Mouse (Mus musculus) R1 (cell line): ENCODE measurements at regions not wholly inside any gene's neighbourhood (a gene's known extent, or its start where the extent isn't known, plus 50 kb on each side); places are given as distances from the start of the nearest gene placed in this dataset.
A peak's percentile ranks its signal among the peaks of the same experiment; 100 is the strongest.

Experiments
- DNase-seq: peaks from one replicate; pipeline ENCODE4 v3.0.0-alpha.2; 2018; ENCODE audit warnings: low read depth, low spot score

DNA sequence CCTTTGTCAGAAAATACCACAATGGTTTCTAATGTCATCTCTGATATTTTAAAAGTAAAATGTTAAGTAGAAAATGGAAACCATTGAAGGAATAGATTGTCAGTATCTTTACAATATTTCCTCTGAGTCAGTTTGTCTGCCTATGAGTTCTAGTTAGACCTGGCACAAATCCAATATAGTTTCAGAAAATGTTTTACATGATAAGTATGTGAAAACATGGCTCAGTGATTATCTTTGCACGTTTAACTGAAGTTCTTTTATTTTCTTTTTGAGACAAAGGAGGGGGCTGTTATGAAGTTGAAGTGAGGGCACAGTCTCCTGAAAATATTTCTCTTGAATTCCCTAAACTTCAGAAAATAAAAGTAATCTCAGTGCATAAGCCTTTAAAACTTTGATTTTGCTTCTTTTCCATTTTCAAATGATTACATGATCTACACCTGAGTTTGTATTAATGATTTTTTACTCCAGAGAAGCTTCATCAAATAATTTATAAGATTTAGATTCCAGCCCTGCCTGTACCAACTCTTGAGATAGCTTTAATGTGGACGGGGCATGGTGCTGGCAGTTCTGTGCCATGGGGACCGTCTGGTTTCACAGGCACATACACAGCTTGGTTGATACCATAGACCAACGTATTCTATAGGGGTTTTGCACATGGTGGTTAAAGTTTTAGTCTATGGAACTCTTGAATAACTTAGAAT is 336.5 kb downstream of the Pdha2 start:
- no peak for DNase-seq

DNA sequence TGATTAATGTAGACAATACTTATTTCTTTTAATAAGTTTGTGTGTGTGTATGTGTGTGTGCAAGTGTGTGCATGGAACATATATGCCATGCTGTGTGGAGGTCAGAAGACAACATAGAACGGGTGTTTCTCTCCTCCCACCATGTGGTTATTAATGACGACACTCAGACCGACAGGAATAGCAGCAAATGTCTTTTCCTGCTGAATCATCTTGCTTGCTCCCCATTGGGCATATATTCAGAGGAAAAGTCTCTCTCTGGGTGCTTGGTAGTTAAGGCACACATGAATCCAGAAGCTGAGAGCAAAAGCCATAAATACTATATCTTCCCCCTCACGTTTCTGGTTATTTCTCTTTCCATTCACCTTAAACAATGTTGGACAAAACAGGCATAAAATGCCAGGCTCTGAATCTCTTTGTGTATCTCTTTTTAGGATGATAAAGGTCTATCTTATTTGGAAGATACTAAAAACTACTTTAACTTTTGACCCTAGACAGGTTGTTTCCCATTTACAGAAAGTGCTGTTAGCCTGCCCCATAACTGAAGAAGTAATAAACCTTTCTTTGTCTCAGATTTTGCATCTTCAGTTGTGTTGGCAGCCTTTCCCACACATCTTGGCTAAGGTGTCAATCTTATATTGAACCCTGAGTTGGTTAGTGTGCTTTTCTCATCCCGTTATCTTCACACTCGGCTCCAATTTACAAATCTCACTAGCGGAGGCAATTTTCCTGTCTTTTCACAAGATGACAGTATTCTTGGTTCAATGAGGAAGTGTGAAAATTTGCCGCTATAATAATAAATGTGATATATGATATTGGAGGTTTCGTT is 337.9 kb downstream of the Pdha2 start:
- DNase-seq, result no peak

GRCm38 (mm10) chr3:140872511-140872910 is 339.6 kb downstream of the Pdha2 start:
- no peak for DNase-seq

- DNase-seq, result no peak
Observed at GRCm38 (mm10) chr3:140871261-140871660, 340.9 kb downstream of the Pdha2 start.

DNA sequence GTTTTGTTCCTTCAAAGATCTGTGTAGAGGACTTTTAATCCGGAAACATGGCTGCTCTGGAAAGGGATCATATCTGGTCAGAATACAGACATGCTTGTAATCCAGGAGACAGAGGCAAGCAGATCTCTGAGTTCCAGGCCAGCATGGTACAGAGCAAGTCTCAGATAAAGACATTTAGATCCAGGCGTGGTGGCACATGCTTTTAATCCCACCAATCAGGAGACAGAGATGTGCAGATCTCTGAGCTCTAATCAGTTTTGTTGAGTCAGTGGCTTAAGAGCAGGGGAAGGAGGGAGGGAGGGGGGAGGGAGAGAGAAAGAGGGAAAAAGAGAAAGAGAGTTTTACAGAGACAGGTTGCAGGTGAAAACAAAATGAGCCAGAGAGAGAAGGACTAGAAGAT is 372.0 kb downstream of the Pdha2 start:
- DNase-seq, result no peak

DNA sequence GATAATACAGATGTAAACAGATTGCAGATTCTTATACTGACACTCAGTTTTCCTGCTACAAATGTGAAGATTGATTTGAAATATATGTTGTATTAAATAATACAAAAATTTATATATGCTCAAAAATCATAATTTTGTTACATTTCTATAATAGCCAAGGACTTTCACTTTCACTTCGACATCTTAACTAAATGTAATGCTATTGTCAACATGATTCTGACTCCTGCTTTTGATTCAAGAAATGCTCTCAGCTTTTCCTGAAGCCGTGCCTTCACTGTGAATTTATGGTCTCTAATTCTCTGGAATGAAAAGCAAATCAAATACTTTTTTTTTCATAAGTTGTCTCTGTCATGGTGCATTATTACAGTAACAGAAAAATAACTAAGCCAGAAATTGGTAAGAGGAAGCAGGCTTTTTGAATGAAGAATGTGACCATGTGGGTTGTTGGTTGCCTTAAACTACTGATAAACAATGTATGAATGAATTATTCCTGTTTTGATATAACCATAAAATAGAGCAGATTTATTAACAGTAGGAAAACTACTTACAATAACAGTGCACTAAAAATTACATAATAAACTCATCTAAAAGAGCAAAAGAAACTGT is 374.1 kb downstream of the Pdha2 start:
- no peak for DNase-seq

DNA sequence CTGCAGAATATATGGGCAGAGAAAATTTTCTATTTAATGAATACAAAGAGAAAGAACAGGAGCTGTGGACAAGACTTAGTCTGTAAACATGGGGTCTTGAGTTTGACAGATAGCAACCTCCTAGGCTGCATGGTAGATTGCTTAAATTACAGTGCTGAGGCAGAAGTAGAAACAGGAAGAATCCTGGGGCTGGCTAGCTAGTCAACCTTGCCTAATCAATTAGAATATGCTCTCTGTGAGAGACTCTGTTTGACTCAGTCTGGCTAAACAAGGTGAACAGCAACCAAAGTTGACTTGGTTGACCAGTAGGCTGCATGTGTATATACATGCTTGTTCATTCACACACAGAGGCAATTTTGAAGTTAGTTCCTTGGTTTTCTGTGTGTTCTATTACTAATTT is 390.9 kb downstream of the Pdha2 start:
- no peak for DNase-seq

- DNase-seq, result no peak
Observed at GRCm38 (mm10) chr3:140805586-140805985, 406.6 kb downstream of the Pdha2 start.

- no peak for DNase-seq
Observed at GRCm38 (mm10) chr3:140792943-140793342, 419.2 kb downstream of the Pdha2 start.

- no peak for DNase-seq
Observed at GRCm38 (mm10) chr3:140785700-140786099, 426.5 kb downstream of the Pdha2 start.

DNA sequence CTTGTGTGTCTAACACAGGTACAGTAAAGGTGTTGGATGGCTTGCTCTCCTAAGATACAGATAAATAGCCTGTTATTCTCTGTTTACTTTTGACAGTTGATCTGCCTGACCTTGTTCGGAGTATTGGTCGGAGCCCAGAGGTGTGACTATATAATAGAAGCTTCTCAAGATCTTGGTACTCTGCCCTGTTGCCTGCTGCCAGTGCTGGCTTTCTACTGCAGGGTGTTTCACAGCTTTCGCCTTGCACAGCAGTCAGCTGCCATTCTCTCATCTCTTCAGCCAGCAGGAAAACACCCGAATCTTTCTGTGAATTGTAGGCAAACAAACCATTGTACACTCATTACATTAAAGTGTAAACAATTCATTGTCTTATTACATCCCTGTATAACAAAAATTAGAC is 452.1 kb downstream of the Pdha2 start:
- no peak for DNase-seq

GRCm38 (mm10) chr3:140744501-140744900 is 467.7 kb downstream of the Pdha2 start:
- DNase-seq, result no peak

GRCm38 (mm10) chr3:140740430-140740829 is 471.7 kb downstream of the Pdha2 start:
- no peak for DNase-seq

- DNase-seq, result no peak
Observed at GRCm38 (mm10) chr3:140738654-140739369, 473.3 kb downstream of the Pdha2 start.

GRCm38 (mm10) chr3:140716896-140717295 is 495.3 kb downstream of the Pdha2 start:
- DNase-seq, result peak; percentile 80

DNA sequence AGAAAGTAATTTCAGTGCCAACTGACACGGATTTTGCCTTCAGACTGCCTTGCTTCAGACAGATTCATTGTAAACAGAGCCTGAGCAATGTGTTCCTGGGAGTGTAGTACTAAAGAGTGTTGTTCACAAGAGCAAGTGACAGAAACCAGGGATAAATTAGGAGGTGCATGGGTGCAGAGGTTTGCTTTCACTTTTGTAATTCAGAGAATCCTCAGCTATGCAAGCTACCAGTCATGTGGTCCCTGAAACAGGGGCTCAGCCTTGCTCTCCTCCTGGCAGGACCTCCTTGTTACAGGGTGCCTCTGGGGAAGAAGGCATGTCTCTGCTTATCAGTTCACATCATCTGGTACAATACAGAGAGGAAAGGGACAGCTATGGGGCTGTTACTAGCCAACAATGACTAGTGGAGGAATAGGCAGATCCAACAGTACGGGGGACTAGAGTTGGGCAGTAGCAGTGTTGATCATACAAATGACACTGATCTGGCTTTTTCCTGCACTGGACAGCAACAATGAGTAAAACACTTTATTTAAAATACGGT is 504.5 kb downstream of the Pdha2 start:
- no peak for DNase-seq

- DNase-seq, result no peak
Observed at GRCm38 (mm10) chr3:140706725-140707124, 505.4 kb downstream of the Pdha2 start.

DNA sequence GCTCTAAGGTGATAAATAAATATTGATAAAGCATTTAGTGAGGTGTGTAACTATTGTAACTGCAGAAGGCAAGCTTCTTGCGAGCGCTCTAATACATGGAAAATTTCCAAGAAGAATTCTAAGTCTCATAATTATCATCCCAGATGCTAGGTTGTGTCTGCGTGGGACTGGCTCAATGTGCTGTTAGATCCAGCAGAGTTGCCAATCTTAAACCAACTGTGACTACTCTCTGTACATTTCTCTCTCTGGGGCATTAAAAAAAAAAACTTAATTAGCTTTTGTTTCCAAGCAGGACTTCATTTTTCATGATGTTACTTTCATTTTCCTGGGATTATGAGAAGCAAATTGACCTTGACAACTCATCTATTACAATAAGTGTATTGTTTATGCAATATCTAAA is 506.6 kb downstream of the Pdha2 start:
- DNase-seq, result no peak

DNA sequence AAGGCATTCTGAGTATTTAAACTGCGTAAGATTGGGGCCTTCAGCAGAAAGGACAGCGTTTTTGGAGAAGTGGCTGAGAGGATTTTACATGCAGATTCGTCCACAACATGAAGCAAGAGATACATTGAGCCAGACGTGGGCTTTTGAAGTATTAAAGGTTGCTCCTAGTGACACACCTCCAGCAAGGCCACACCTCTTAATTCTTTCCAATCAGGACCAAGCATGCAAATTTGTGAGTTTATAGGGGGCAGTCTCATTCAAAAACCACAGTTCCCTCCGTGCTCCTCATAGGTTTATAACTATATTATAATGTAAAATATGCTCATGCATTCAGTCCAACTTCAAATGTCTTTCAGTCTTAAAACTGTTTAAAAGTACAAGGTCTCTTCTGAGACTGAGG is 509.2 kb downstream of the Pdha2 start:
- DNase-seq, result peak; percentile 14

DNA sequence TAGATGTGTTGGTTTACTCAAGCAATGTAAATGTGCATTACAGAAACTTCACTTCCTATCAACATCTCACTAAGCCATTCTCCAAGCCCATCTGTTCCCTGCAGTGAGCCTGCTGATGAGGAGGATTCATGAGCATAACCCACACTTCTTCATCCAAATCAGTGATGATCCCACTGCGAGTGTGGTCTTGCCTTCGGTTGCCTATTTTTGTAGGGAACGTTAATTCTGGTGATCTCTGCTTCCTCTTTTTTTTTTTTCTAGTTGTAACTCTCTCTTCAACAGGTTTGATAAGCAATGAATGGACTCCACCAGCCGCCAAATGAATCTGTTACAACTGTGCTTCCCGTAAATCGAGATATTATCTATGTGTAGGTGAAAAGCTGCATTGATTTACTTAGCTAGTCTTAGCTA is 509.9 kb downstream of the Pdha2 start:
- DNase-seq, result no peak

DNA sequence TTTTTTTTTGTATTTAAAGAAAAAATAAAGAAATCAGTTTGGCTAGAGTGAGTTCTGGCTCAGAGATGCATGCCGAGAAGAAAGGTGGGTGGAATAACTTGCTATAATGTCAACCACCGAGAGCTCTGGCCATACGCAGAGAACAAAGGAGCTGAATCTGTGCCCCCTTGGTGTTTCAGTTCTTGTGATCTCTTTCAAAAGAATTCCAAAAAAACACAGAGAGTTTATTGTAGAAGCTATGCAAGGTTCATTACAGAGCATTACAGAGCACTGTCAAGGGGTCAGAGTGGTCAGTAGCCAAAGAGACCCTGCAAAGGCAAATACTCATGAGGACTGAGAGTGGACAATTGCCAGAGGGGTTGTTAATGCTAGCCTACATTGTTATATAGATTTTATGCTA is 514.9 kb downstream of the Pdha2 start:
- DNase-seq, result no peak

DNA sequence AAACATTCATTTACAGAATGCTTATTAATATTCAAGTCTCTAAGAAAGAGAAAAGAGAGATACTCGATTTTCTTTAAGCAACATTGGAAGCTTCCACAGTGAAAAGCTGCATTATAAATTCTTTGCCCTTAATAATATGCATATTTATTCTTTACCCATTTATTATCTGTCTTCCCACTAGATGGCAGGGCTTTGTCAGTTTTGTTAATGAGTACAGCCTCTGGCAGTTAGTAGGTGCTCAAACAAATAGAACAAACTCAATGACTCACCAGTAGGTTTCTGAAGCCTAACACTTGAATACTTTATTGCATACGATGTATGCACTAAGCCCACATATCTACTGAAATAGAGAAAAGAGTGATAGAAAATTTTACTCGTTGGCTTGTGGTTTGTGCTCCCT is 529.4 kb downstream of the Pdha2 start:
- DNase-seq, result no peak
